Comparison of ENCODE assay signal across 7 mouse cellular contexts in genomic region chr8:106871328-106871926, GRCm38 (mm10). TPM values are rescaled to one million over a fixed set of nuclear protein-coding genes. Genes with fewer than 3 reads are reported as not detected.
A peak's percentile ranks its signal among the peaks of the same experiment; 100 is the strongest.
DNase-seq lines count a peak whose midpoint lies in the region; ATAC-seq and TF ChIP-seq lines count a peak whose summit lies in the region.

No protein-coding gene starts in this region.

- H3K9me3 ChIP-seq in lung, embryonic 14.5 days (ENCODE audit: low read depth, low read length) = no peaks in the 10 kb centered on the region
- H3K9me3 ChIP-seq in forebrain, embryonic 10.5 days = no peaks in the 10 kb centered on the region
- no peaks in the 10 kb centered on the region for H3K9me3 ChIP-seq in intestine, embryonic 14.5 days (ENCODE audit: control insufficient read depth, low read length)
- no peaks in the 10 kb centered on the region for H3K9me3 ChIP-seq in midbrain, embryonic 15.5 days

- H3K9ac ChIP-seq in lung, embryonic 14.5 days = peak overlapping the region; percentile 57
- peak overlapping the region; percentile 52 for H3K9ac ChIP-seq in intestine, embryonic 14.5 days (ENCODE audit: low read length)
- peak overlapping the region; percentile 72 for H3K9ac ChIP-seq in midbrain, embryonic 15.5 days

- H3K4me2 ChIP-seq in lung, embryonic 14.5 days = peak overlapping the region; percentile 99
- H3K4me2 ChIP-seq in intestine, embryonic 14.5 days (ENCODE audit: low read length) = peak overlapping the region; percentile 100
- peak overlapping the region; percentile 99 for H3K4me2 ChIP-seq in midbrain, embryonic 15.5 days

- peak overlapping the region; percentile 55 for H3K4me3 ChIP-seq in lung, embryonic 14.5 days (ENCODE audit: low read depth, low read length)
- peak overlapping the region; percentile 73 for H3K4me3 ChIP-seq in forebrain, embryonic 10.5 days
- H3K4me3 ChIP-seq in intestine, embryonic 14.5 days (ENCODE audit: low read depth, low read length) = peak overlapping the region; percentile 48
- peak overlapping the region; percentile 82 for H3K4me3 ChIP-seq in midbrain, embryonic 15.5 days
- H3K4me3 ChIP-seq in thymus, adult 2 months (ENCODE audit: control insufficient read depth, insufficient read depth, low read length) = no peak overlapping the region; the same call in 1 of the 2 replicates

- H3K27ac ChIP-seq in lung, embryonic 14.5 days (ENCODE audit: low read depth) = no peak overlapping the region
- peak overlapping the region; percentile 80 for H3K27ac ChIP-seq in forebrain, embryonic 10.5 days
- no peak overlapping the region for H3K27ac ChIP-seq in intestine, embryonic 14.5 days (ENCODE audit: low read depth)
- peak overlapping the region; percentile 74 for H3K27ac ChIP-seq in midbrain, embryonic 15.5 days
- no peak overlapping the region for H3K27ac ChIP-seq in thymus, adult 2 months (ENCODE audit: control insufficient read depth, insufficient read depth, low read length)

- no peak for TF ChIP-seq POLR2A in thymus, adult 2 months (IDR thresholded peaks at IDR 0.05; ENCODE audit: control insufficient read depth, extremely low read depth, insufficient read depth, low read length, poor library complexity)

- peak; percentile 31 for DNase-seq in lung, embryonic 14.5 days
- no peak for DNase-seq in lung, postnatal 4 days
- no peak for DNase-seq in forebrain, embryonic 10.5 days (ENCODE audit: extremely low spot score, low spot score)
- peak; percentile 55 for DNase-seq in intestine, embryonic 14.5 days (ENCODE audit: low spot score)
- DNase-seq in layer of hippocampus, adult 8-10 months (ENCODE audit: low spot score in 2 of 2) = no peak
- DNase-seq in thymus, adult 2 months = no peak

- H3K27me3 ChIP-seq in lung, embryonic 14.5 days (ENCODE audit: insufficient read depth, low read length) = peaks cover 39% of the 10 kb centered on the region
- peaks cover 79% of the 10 kb centered on the region for H3K27me3 ChIP-seq in forebrain, embryonic 10.5 days (ENCODE audit: poor library complexity, severe bottlenecking)
- peaks cover 46% of the 10 kb centered on the region for H3K27me3 ChIP-seq in intestine, embryonic 14.5 days (replicated peaks; ENCODE audit: control insufficient read depth, insufficient read depth, low read length)
- peaks cover 26% of the 10 kb centered on the region for H3K27me3 ChIP-seq in midbrain, embryonic 15.5 days (replicated peaks)
- peaks cover 4% of the 10 kb centered on the region; the same call in 1 of the 2 replicates for H3K27me3 ChIP-seq in thymus, adult 2 months (ENCODE audit: control insufficient read depth, insufficient read depth, low read length)

- peaks cover 5% of the 10 kb centered on the region for H3K36me3 ChIP-seq in lung, embryonic 14.5 days (ENCODE audit: insufficient read depth)
- peaks cover 23% of the 10 kb centered on the region for H3K36me3 ChIP-seq in forebrain, embryonic 10.5 days (replicated peaks)
- H3K36me3 ChIP-seq in intestine, embryonic 14.5 days (ENCODE audit: control insufficient read depth, insufficient read depth, low read length) = peaks cover 15% of the 10 kb centered on the region; the same call in 1 of the 2 replicates
- no peaks in the 10 kb centered on the region; the same call in 1 of the 2 replicates for H3K36me3 ChIP-seq in midbrain, embryonic 15.5 days (replicated peaks)
- no peaks in the 10 kb centered on the region for H3K36me3 ChIP-seq in thymus, adult 2 months (ENCODE audit: control insufficient read depth, insufficient read depth, low read length)

- TF ChIP-seq CTCF in lung, embryonic 14.5 days (IDR thresholded peaks at IDR 0.05; ENCODE audit: low read depth) = no peak
- TF ChIP-seq CTCF in thymus, adult 2 months (IDR thresholded peaks at IDR 0.05; ENCODE audit: borderline replicate concordance, control insufficient read depth, extremely low read depth, insufficient read depth, low read length, poor library complexity) = no peak

- H3K4me1 ChIP-seq in lung, embryonic 14.5 days (ENCODE audit: insufficient read depth) = peaks cover 13% of the 10 kb centered on the region
- peaks cover 41% of the 10 kb centered on the region for H3K4me1 ChIP-seq in forebrain, embryonic 10.5 days
- H3K4me1 ChIP-seq in intestine, embryonic 14.5 days (replicated peaks; ENCODE audit: control insufficient read depth, insufficient read depth, low read length) = peaks cover 20% of the 10 kb centered on the region
- H3K4me1 ChIP-seq in midbrain, embryonic 15.5 days = peaks cover 36% of the 10 kb centered on the region
- peaks cover 11% of the 10 kb centered on the region for H3K4me1 ChIP-seq in thymus, adult 2 months (replicated peaks; ENCODE audit: control insufficient read depth, insufficient read depth, low read length)

- under 1% methylated on average over 15 of the region's 15 CpGs for WGBS in lung, embryonic 14.5 days
- under 1% methylated on average over 15 of the region's 15 CpGs for WGBS in forebrain, embryonic 10.5 days
- under 1% methylated on average over 15 of the region's 15 CpGs for WGBS in intestine, embryonic 14.5 days
- under 1% methylated on average over 15 of the region's 15 CpGs for WGBS in midbrain, embryonic 15.5 days
- 7% methylated on average over 15 of the region's 15 CpGs for WGBS in thymus, adult 2 months

- 0 out of 2 replicates have a peak, but pooled peaks have one; percentile 2 for ATAC-seq in lung, embryonic 14.5 days (ENCODE audit: insufficient read depth)
- ATAC-seq in intestine, embryonic 14.5 days (replicated peaks; ENCODE audit: low FRiP score, low TSS enrichment, low read depth) = peak; percentile 23
- ATAC-seq in midbrain, embryonic 15.5 days (replicated peaks) = peak; percentile 56

RNA-seq across cellular contexts. Expression of gene Has3, which starts 1.4 kb away (rescaled TPM):
- 0.28 and 0.39 TPM in 2 replicates for polyA plus RNA-seq in lung, embryonic 14.5 days (2014; fragmentation: Nextera tagmentation; extraction: Ambion mirVana)
- 0.25 and 0.26 TPM in 2 replicates for polyA plus RNA-seq in forebrain, embryonic 10.5 days (2016; fragmentation: Nextera tagmentation; extraction: Ambion mirVana)
- polyA plus RNA-seq in intestine, embryonic 14.5 days (2014; fragmentation: Nextera tagmentation; extraction: Ambion mirVana) = 0.14 and 0.19 TPM in 2 replicates
- 1.3 and 1.4 TPM in 2 replicates for polyA plus RNA-seq in midbrain, embryonic 15.5 days (2015; fragmentation: Nextera tagmentation; extraction: Ambion mirVana)
- total RNA-seq in layer of hippocampus, adult 8-10 months (2022) = 1 to 10 TPM; 1.6 to 2.6 (median 1.9) TPM
- polyA plus RNA-seq in thymus, adult 2 months (2012; rRNA removed) = 1.4 and 2.0 TPM in 2 replicates

RNA-seq across cellular contexts. Expression of gene Utp4, which starts 22.0 kb away (rescaled TPM):
- polyA plus RNA-seq in lung, embryonic 14.5 days (2014; fragmentation: Nextera tagmentation; extraction: Ambion mirVana) = 79.2 and 80.4 TPM in 2 replicates
- polyA plus RNA-seq in forebrain, embryonic 10.5 days (2016; fragmentation: Nextera tagmentation; extraction: Ambion mirVana) = 96.5 and 105 TPM in 2 replicates
- polyA plus RNA-seq in intestine, embryonic 14.5 days (2014; fragmentation: Nextera tagmentation; extraction: Ambion mirVana) = 79.6 and 85.4 TPM in 2 replicates
- polyA plus RNA-seq in midbrain, embryonic 15.5 days (2015; fragmentation: Nextera tagmentation; extraction: Ambion mirVana) = 42.6 and 44.6 TPM in 2 replicates
- 10 to 100 TPM; 41.0 to 44.7 (median 43.9) TPM for total RNA-seq in layer of hippocampus, adult 8-10 months (2022)
- polyA plus RNA-seq in thymus, adult 2 months (2012; rRNA removed) = 35.8 and 36.6 TPM in 2 replicates

Comparison
In these comparisons a context has a peak if more than half of its experiments do, and no peak if none do; other contexts are left out.
1. DNase-seq: peak in lung, embryonic 14.5 days (single experiment) and intestine, embryonic 14.5 days (single experiment); none in lung, postnatal 4 days (0 of 2), forebrain, embryonic 10.5 days (single experiment), layer of hippocampus, adult 8-10 months (0 of 2) and thymus, adult 2 months (single experiment).
2. ATAC-seq: peak in every context shown above with its lines; median percentile 56 in midbrain, embryonic 15.5 days; 23 in intestine, embryonic 14.5 days; 2 in lung, embryonic 14.5 days.
3. H3K27ac ChIP-seq: peak in forebrain, embryonic 10.5 days (single experiment) and midbrain, embryonic 15.5 days (single experiment); none in lung, embryonic 14.5 days (single experiment), intestine, embryonic 14.5 days (single experiment) and thymus, adult 2 months (single experiment).
4. Peak in every context shown above with its lines, with median percentiles within 50 percentile points of each other: H3K4me2 ChIP-seq and H3K9ac ChIP-seq.